Mouse (Mus musculus) gastrocnemius, postnatal 14 days (tissue): ENCODE data around the gene Ptpn23. TPM values are rescaled to one million over a fixed set of nuclear protein-coding genes. Genes with fewer than 3 reads are reported as not detected.
"Not testable (repeated sequence)": the region's sequence is repeated elsewhere in the genome, so short reads cannot be mapped to it uniquely, and the experiment has no call there.

Experiments
- DNase-seq: peaks from one replicate; pipeline ENCODE4 v3.0.0; 2021; ENCODE audit warnings: mixed read lengths
- intact Hi-C: fragments of 180-260 bp; cut with DNase I; formaldehyde crosslinking; loops from one replicate; pipeline ENCODE4 v1.15.1; 2025; ENCODE audit warnings: low total_unique reads
- total RNA-seq, 2 experiments: library from RNA; stranded (reverse); gene quantifications; 2 replicates each; pipeline ENCODE4 v1.2.3; 2021

Ptpn23 gene
- total RNA-seq, 2 experiments from 2014 or later, result 10.2 to 10.3 TPM

- intact Hi-C loops, result no loop called here
- DNase-seq, result no peak
Observed at GRCm38 (mm10) chr9:110390843-110391242, 17.2 kb downstream of the Ptpn23 start.

GRCm38 (mm10) chr9:110388011-110388410 is 20.0 kb downstream of the Ptpn23 start:
- no peak for DNase-seq
- intact Hi-C loops, result no loop called here

DNA sequence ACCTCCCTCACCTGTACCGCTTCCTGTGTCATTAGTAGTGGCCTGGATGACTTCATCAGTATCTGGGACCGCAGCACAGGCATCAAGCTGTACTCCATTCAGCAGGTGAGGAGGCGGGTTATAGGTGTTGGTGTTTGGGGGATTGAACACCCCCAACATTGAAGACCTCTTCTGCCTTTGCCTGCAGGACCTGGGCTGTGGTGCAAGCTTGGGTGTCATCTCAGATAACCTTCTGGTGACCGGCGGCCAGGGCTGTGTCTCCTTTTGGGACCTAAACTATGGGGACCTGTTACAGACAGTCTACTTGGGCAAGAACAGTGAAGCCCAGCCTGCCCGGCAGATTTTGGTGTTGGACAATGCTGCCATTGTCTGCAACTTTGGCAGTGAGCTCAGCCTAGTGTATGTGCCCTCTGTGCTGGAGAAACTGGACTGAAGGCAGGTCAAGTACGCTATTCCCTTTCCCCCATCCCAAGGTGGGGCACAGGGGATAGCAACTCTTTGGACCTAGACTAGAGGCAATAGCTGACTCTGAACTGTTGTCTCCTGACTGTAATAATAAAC is 23.6 kb downstream of the Ptpn23 start:
- intact Hi-C loops, result no loop called here

DNA sequence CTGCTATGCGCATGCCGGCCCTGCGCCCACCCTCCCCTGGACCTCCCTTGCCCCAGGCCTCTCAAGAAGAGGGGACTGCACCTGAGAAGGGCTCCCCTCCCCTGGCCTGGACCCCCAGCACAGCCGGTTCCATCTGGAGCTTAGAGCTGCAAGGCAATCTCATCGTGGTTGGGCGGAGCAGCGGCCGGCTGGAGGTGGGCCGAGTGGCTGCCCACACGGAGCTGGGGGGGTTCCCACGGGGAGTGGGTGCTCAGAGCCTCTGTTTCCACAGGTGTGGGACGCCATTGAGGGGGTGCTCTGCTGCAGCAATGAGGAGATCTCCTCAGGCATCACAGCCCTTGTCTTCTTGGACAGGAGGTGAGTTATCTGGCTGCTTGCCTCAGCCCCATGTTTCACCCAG is 26.7 kb downstream of the Ptpn23 start:
- no peak for DNase-seq
- intact Hi-C loops, result no loop called here

More for the DNA sequence above, 23.6 kb downstream of the Ptpn23 start:
- no peak for DNase-seq

- no peak for DNase-seq
- intact Hi-C loops, result no loop called here
Observed at GRCm38 (mm10) chr9:110380662-110381061, 27.4 kb downstream of the Ptpn23 start.

DNA sequence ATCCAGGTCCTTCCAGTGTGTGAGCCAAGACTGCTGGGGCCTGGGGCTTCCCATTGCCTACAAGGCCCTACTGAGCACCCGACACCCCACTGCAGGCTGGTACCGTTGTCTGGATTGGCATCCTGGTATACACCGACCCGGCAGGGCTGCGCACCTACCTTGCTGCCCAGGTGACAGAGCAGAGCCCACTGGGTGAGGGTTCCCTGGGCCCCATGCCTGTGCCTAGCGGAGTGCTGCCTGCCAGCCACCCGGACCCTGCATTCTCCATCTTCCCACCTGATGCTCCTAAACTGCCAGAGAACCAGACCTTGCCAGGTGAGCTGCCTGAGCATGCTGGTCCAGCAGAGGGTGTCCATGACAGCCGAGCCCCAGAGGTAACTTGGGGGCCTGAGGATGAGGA is 28.7 kb downstream of the Ptpn23 start:
- DNase-seq, result no peak
- intact Hi-C loops, result no loop called here

DNA sequence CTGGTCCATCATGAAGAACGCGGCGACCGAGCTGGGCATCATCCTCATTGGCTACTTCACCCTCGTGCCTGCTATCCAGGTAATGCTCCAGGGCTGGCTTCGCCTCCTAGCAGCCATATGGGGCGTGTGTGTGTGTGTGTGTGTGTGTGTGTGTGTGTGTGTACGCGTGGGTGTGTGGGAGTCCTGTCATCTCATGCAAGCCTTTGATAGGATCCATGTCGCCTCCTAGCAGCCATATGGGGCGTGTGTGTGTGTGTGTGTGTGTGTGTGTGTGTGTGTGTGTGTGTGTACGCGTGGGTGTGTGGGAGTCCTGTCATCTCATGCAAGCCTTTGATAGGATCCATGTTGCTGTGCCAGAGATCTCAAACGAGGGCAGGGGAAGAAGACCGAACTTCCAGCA is 30.4 kb downstream of the Ptpn23 start:
- DNase-seq, intact Hi-C loops: not testable (repeated sequence)

GRCm38 (mm10) chr9:110375668-110376067 is 32.3 kb downstream of the Ptpn23 start:
- intact Hi-C loops, result no loop called here

DNA sequence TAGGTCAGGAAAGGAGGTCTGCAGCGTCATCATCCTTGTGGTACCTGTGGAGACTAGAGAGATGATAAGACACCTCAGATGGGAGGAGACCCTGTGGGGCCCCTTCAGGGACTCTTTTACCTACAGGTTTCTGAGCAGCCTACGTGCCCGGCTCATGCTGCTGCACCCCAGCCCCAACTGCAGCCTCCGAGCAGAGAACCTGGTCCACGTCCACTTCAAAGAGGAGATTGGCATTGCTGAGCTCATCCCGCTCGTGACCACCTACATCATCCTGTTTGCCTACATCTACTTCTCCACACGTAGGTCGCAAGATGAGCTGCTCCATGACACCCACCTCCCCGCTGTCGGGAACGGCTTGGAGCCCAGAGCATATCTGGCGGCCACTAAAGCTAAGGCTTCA is 34.1 kb downstream of the Ptpn23 start:
- intact Hi-C loops, result no loop called here
- DNase-seq, result no peak

More at GRCm38 (mm10) chr9:110375668-110376067, 32.3 kb downstream of the Ptpn23 start:
- no peak for DNase-seq

DNA sequence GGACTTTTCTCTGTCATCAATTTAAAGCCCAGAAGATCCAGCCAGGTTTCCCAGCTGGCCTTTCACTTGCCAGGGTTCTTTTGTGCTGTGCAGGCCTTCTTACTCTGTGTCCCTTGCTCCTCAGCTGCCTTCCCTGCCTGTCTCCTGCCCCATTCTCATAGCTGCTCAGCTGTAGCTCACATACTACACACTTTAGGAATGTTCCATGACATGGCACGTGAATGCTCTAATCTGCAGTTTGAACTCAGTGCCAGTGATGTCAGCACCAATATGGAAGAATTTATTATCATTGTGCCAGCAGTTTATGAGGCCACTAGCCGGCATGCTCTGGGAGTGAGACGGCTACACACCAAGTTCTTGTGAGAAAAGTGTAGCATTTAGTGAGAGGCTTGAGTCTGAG is 38.2 kb downstream of the Ptpn23 start:
- intact Hi-C loops, result no loop called here
- no peak for DNase-seq

DNA sequence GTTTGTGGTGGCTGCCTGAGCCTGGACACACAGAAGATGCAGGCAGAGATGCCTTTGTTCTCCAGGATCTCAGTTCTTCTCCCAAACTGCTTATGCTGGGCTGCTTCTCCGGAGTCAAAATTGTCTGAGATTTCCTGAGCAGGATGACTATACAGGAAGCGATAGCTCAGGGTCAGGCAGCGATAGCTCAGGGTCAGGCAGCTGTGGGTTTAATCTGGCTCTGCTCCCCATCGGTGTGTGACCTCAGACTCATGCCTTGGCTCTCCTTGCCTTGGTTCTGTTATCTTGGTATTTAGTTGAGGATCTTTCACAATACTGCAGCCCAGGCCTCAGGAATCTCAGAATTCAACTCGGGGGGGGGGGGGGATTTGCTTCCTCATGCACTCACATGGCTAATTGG is 41.3 kb downstream of the Ptpn23 start:
- intact Hi-C loops, result no loop called here
- DNase-seq, result no peak

DNA sequence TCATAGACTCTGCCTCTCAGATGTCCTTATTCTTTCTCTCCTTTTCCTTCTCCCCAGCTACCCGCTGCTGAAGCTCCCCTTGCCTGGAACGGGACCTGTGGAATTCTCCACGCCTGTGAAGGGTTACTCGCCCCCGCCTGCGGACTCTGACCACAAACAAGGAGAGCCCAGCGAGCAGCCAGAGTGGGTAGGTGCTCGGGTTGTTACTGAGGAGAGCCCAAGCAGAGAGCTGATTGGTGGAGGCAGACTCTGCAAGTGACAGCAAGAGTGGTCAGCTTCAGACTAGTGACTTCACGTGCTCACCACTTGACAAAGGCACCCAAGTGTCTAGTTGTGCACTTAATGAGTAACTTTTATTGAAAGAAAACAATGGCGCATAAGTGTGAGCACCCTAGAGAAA is 45.7 kb downstream of the Ptpn23 start:
- DNase-seq, result no peak
- intact Hi-C loops, result no loop called here

DNA sequence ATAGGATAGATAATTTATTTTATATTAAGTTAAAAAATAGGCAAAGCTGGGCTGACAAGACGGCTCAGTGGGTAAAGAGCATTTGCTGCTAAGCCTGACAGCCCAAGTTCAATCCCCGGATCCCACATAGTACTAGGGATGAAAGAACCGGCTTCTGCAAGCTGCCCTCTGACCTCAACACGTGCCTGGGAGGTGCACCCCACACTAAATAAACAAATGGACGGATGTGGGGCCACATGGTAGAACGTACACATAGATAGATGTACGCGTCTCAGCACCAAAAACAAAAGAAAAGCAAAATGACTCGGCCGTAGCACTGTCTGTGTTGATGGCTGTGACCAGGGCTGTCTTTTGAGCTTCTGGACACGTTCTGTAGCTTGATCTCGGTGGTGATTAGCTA is 46.7 kb downstream of the Ptpn23 start:
- no peak for DNase-seq
- intact Hi-C loops, result no loop called here

- no peak for DNase-seq
- intact Hi-C loops, result no loop called here
Observed at GRCm38 (mm10) chr9:110358341-110358740, 49.7 kb downstream of the Ptpn23 start.

- DNase-seq, result no peak
- intact Hi-C loops, result no loop called here
Observed at GRCm38 (mm10) chr9:110351932-110352632, 55.9 kb downstream of the Ptpn23 start.

DNA sequence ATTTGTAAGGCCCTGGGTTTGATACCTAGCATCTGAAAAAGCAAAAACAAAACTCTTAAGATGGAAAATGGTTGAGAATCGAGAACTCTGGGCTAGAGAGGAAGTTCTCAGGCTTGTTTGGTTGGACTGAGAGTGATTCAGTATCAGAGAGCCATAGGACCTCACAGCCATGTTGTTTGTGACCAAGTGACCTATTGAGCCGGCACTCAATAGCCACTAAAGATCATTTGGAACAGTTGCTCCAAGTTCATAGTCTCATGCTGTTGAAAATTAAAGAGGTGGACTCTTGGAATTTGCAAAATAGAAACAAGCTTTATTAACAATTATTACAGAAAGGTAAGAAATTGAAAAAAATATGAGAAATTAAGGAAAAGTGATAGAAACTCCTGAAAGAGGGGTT is 56.7 kb downstream of the Ptpn23 start:
- intact Hi-C loops, result no loop called here
- DNase-seq, result no peak

GRCm38 (mm10) chr9:110350612-110351011 is 57.4 kb downstream of the Ptpn23 start:
- DNase-seq, result no peak
- intact Hi-C loops, result no loop called here

DNA sequence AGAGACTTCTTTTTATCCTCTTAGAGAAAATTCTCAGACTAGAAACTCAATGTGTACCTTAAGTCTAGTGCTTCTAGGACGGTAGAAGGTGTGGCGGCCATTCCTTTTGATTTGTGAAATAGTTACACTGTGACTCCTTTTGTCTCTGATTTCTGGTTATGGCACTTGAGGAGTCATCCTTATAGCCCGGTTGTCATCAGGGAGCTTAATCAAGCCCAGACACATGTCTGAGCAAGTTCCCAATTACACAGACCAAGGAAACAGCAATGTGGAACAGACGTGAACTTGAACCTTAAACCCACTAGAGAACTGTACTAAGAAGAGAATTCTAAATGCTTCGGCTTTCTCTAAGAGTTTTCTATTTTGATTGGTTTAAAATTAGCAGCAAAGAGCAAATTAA is 57.8 kb downstream of the Ptpn23 start:
- intact Hi-C loops, result no loop called here
- no peak for DNase-seq

GRCm38 (mm10) chr9:110348899-110349298 is 59.1 kb downstream of the Ptpn23 start:
- intact Hi-C loops, result no loop called here
- no peak for DNase-seq

DNA sequence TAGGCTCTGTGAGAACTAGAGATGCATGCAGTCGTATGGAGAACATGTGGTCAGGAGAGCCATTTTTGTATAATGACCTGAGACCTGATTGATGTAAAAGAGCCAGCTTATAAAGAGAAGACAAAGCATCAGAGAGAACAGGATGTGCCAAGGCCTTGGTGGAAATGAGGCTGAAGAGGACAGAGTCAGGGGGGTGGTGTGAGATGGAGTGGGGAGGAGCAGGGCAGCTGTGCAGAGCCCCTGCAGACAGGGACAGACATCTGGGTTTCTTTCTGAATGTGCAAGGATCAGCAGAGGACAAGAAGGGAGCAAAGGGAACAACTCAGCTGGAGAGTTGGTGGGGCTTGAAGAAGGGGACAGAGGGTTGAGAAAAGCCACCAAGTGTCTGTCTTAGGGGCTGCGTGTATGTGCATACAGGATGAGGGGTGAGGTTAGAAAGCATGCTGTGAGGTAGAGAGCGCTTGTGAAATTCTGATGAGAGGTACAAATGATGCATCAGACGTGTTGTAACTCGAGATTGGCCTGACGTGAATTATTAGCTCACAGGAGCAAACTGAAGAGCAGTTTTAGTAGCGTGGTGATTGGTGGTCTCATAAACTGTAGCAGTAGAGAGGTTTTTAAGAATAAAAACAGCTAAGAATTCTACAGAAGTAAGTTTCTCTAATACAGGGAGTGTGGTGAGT is 62.8 kb downstream of the Ptpn23 start:
- intact Hi-C loops, result no loop called here

DNA sequence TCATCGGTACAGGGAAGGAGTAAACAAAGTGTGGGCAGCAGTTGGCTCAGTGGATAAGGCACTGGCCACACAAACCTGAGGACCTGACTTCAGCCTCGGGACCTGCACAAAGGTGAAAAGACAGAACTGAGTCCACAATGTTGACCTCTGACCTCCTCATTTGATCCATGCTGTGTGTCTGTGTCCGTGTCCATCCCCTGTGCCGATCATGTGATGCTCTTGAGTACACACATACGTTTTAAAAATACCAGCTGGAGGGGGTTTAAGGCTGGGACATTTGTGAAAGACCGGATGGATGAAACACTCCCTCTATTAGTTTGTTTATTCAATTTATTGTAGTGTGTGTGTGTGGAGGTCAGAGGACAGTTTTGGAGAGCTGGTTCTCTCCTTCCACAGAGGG is 64.2 kb downstream of the Ptpn23 start:
- no peak for DNase-seq
- intact Hi-C loops, result no loop called here

More for the DNA sequence above, 62.8 kb downstream of the Ptpn23 start:
- no peak for DNase-seq
